Mouse (Mus musculus) MEL (cell line): ENCODE measurements at regions not wholly inside any gene's neighbourhood (a gene's known extent, or its start where the extent isn't known, plus 50 kb on each side); places are given as distances from the start of the nearest gene placed in this dataset.

Source experiments
- DNase-seq: peaks from one replicate; pipeline ENCODE4 v3.0.0; 2011; ENCODE audit warnings: low read depth, low spot score
- H3K27ac ChIP-seq: 2 replicates; pipeline ENCODE4 v1.5.1; 2012; ENCODE audit warnings: low read depth, mild to moderate bottlenecking, control low read depth, low read length, moderate library complexity; ENCODE audit not compliant: control insufficient read depth
- H3K27me3 ChIP-seq, 2 experiments: fragments of 150-350 bp in 1 of 2; sonication (generic) in 1 of 2; 2 replicates each; pipeline ENCODE4 v1.6.1; 2012; ENCODE audit warnings: low read length in 2 of 2, mild to moderate bottlenecking in 2 of 2, improper control_type of control experiment in 1 of 2, moderate library complexity in 1 of 2; ENCODE audit not compliant: insufficient read depth in 2 of 2, control insufficient read depth in 1 of 2
- H3K36me3 ChIP-seq, 2 experiments: 2 replicates each; pipeline ENCODE4 v1.6.1; 2012 to 2014; ENCODE audit warnings: low read length in 2 of 2, improper control_type of control experiment in 1 of 2, inconsistent platforms in 1 of 2, mild to moderate bottlenecking in 1 of 2; ENCODE audit not compliant: insufficient read depth in 2 of 2, control insufficient read depth in 1 of 2
- H3K4me1 ChIP-seq, 2 experiments: fragments of 150-350 bp in 1 of 2; sonication (generic) in 1 of 2; 2 replicates each; pipeline ENCODE4 v1.6.1; 2012; ENCODE audit warnings: low read length in 2 of 2, improper control_type of control experiment in 1 of 2, mild to moderate bottlenecking in 1 of 2; ENCODE audit not compliant: insufficient read depth in 2 of 2, control insufficient read depth in 1 of 2
- H3K4me3 ChIP-seq, 2 experiments: fragments of 150-350 bp in 1 of 2; sonication (generic) in 1 of 2; 2 replicates each; pipeline ENCODE4 v1.5.1; 2012; ENCODE audit warnings: low read depth in 2 of 2, low read length in 2 of 2, mild to moderate bottlenecking in 2 of 2, moderate library complexity in 2 of 2, control low read depth in 1 of 2, improper control_type of control experiment in 1 of 2; ENCODE audit not compliant: control insufficient read depth in 1 of 2, insufficient read depth in 1 of 2
- H3K79me2 ChIP-seq: 2 replicates; pipeline ENCODE4 v1.6.1; 2012; ENCODE audit warnings: mild to moderate bottlenecking, low read length, moderate library complexity; ENCODE audit not compliant: control insufficient read depth, poor library complexity, insufficient read depth
- H3K9ac ChIP-seq: 2 replicates; pipeline ENCODE4 v1.6.1; 2012; ENCODE audit warnings: low read depth, mild to moderate bottlenecking, control low read depth, low read length, moderate library complexity; ENCODE audit not compliant: control insufficient read depth, poor library complexity, severe bottlenecking
- H3K9me3 ChIP-seq: fragments of 150-350 bp; sonication (generic); replicated peaks from 2 replicates; pipeline ENCODE4 v1.6.1; 2012; ENCODE audit warnings: mild to moderate bottlenecking, low read length, improper control_type of control experiment, moderate library complexity; ENCODE audit not compliant: insufficient read depth
- CHD1 ChIP-seq: IDR thresholded peaks from 2 replicates; pipeline ENCODE4 v1.6.1; 2012; ENCODE audit warnings: low read depth, mild to moderate bottlenecking, inconsistent platforms, low read length, improper control_type of control experiment
- CHD2 ChIP-seq: IDR thresholded peaks from 2 replicates; pipeline ENCODE4 v1.6.1; 2011; ENCODE audit warnings: low read length, improper control_type of control experiment
- CTCF ChIP-seq, 3 experiments: IDR thresholded peaks in 2 of 3; conservative IDR thresholded peaks in 1 of 3; 2 replicates each; pipeline ENCODE4 v1.5.1; 2011 to 2012; ENCODE audit warnings: low read length in 3 of 3, low read depth in 2 of 3, mild to moderate bottlenecking in 2 of 3, improper control_type of control experiment in 1 of 3, inconsistent platforms in 1 of 3, mixed read lengths in 1 of 3, moderate library complexity in 1 of 3; ENCODE audit not compliant: control insufficient read depth in 1 of 3, insufficient read depth in 1 of 3, poor library complexity in 1 of 3, severe bottlenecking in 1 of 3
- ELF1 ChIP-seq: IDR thresholded peaks from 2 replicates; pipeline ENCODE4 v1.6.1; 2014; ENCODE audit warnings: low read depth, mild to moderate bottlenecking, inconsistent platforms, low read length, improper control_type of control experiment, moderate library complexity
- ETS1 ChIP-seq: IDR thresholded peaks from 2 replicates; pipeline ENCODE4 v1.6.1; 2012; ENCODE audit warnings: low read depth, mild to moderate bottlenecking, inconsistent platforms, low read length, improper control_type of control experiment, moderate library complexity
- KAT2A ChIP-seq: conservative IDR thresholded peaks from 2 replicates; pipeline ENCODE4 v1.6.1; 2012; ENCODE audit warnings: low read depth, low read length, improper control_type of control experiment, inconsistent platforms
- MAFK ChIP-seq: IDR thresholded peaks from 2 replicates; pipeline ENCODE4 v1.6.1; 2011; ENCODE audit warnings: low read depth, mild to moderate bottlenecking, low read length, improper control_type of control experiment, borderline replicate concordance
- MEF2A ChIP-seq: IDR thresholded peaks from 2 replicates; pipeline ENCODE4 v1.6.1; 2014; ENCODE audit warnings: low read depth, mild to moderate bottlenecking, inconsistent platforms, low read length, improper control_type of control experiment; ENCODE audit not compliant: poor library complexity, insufficient replicate concordance, severe bottlenecking; ENCODE audit errors: extremely low read depth
- NELFE ChIP-seq: IDR thresholded peaks from 2 replicates; pipeline ENCODE4 v1.6.1; 2011; ENCODE audit warnings: low read depth, low read length, improper control_type of control experiment
- NRF1 ChIP-seq: IDR thresholded peaks from 2 replicates; pipeline ENCODE4 v1.6.1; 2014; ENCODE audit warnings: low read depth, mild to moderate bottlenecking, inconsistent platforms, low read length, improper control_type of control experiment, moderate library complexity; ENCODE audit not compliant: poor library complexity, insufficient read depth, severe bottlenecking
- POLR2A ChIP-seq, 2 experiments: IDR thresholded peaks; 2 replicates each; pipeline ENCODE4 v1.6.1; 2011 to 2012; ENCODE audit warnings: low read length in 2 of 2, mild to moderate bottlenecking in 2 of 2, control low read depth in 1 of 2, improper control_type of control experiment in 1 of 2, low read depth in 1 of 2, moderate library complexity in 1 of 2; ENCODE audit not compliant: control insufficient read depth in 1 of 2, insufficient read depth in 1 of 2, poor library complexity in 1 of 2
- POLR2AphosphoS2 ChIP-seq: IDR thresholded peaks from 2 replicates; pipeline ENCODE4 v1.6.1; 2011; ENCODE audit warnings: low read length, improper control_type of control experiment
- POLR2AphosphoS5 ChIP-seq: IDR thresholded peaks from 2 replicates; pipeline ENCODE4 v1.6.1; 2012; ENCODE audit warnings: low read depth, borderline replicate concordance, mild to moderate bottlenecking, inconsistent platforms, low read length, moderate library complexity, mixed read lengths
- RAD21 ChIP-seq: IDR thresholded peaks from 2 replicates; pipeline ENCODE4 v1.6.1; 2011; ENCODE audit warnings: mild to moderate bottlenecking, low read depth, low read length, improper control_type of control experiment
- RCOR1 ChIP-seq: IDR thresholded peaks from 2 replicates; pipeline ENCODE4 v1.6.1; 2012; ENCODE audit warnings: low read depth, mild to moderate bottlenecking, inconsistent platforms, low read length, improper control_type of control experiment
- SMC3 ChIP-seq: IDR thresholded peaks from 2 replicates; pipeline ENCODE4 v1.6.1; 2011; ENCODE audit warnings: low read depth, low read length, improper control_type of control experiment
- TAL1 ChIP-seq: IDR thresholded peaks from 2 replicates; pipeline ENCODE4 v1.6.1; 2012; ENCODE audit warnings: mild to moderate bottlenecking, inconsistent platforms, low read length, moderate library complexity, mixed read lengths
- TCF12 ChIP-seq: IDR thresholded peaks from 2 replicates; pipeline ENCODE4 v1.6.1; 2014; ENCODE audit warnings: low read depth, mild to moderate bottlenecking, inconsistent platforms, low read length, improper control_type of control experiment, moderate library complexity
- UBTF ChIP-seq: IDR thresholded peaks from 2 replicates; pipeline ENCODE4 v1.6.1; 2012; ENCODE audit warnings: low read depth, mild to moderate bottlenecking, inconsistent platforms, low read length, improper control_type of control experiment, moderate library complexity, borderline replicate concordance; ENCODE audit not compliant: insufficient read depth
- USF1 ChIP-seq: IDR thresholded peaks from 2 replicates; pipeline ENCODE4 v1.6.1; 2014; ENCODE audit warnings: low read depth, mild to moderate bottlenecking, inconsistent platforms, low read length, improper control_type of control experiment, moderate library complexity
- USF2 ChIP-seq, 2 experiments: IDR thresholded peaks; 2 replicates each; pipeline ENCODE4 v1.6.1; 2011 to 2012; ENCODE audit warnings: improper control_type of control experiment in 2 of 2, low read length in 2 of 2, borderline replicate concordance in 1 of 2, inconsistent platforms in 1 of 2, low read depth in 1 of 2, mild to moderate bottlenecking in 1 of 2; ENCODE audit not compliant: insufficient read depth in 1 of 2
- ZC3H11A ChIP-seq: IDR thresholded peaks from 2 replicates; pipeline ENCODE4 v1.6.1; 2012; ENCODE audit warnings: low read depth, mild to moderate bottlenecking, inconsistent platforms, low read length, improper control_type of control experiment
- ZKSCAN1 ChIP-seq: IDR thresholded peaks from 2 replicates; pipeline ENCODE4 v1.6.1; 2012; ENCODE audit warnings: low read depth, mild to moderate bottlenecking, inconsistent platforms, low read length, improper control_type of control experiment, moderate library complexity
- ZNF384 ChIP-seq: IDR thresholded peaks from 2 replicates; pipeline ENCODE4 v1.6.1; 2012; ENCODE audit warnings: low read depth, mild to moderate bottlenecking, inconsistent platforms, low read length, improper control_type of control experiment

DNA sequence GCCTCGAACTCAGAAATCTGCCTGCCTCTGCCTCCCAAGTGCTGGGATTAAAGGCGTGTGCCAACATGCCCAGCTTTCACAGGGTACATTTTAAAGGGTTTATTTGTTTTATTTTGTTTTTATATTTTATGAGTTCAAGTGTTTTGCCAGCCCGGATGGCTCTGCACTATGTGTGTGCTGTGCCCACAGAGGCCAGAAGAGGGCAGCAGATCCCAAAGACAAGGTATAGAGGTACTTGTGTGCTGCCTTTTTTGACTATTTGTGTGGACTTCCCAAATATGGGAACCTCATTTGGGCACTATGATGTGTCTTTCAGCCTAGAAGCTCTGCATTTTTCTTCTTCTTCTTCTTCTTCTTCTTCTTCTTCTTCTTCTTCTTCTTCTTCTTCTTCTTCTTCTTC, 176.4 kb upstream of the Azi2 start:
- no peak overlapping the region for H3K4me3 ChIP-seq
- no peak overlapping the region for H3K9ac ChIP-seq
- H3K4me1 ChIP-seq = no peaks in the 10 kb centered on the region
- TF ChIP-seq CTCF (IDR thresholded peaks at IDR 0.05 in 2 of 3, conservative IDR thresholded peaks at IDR 0.05 in 1 of 3; ENCODE audit: control insufficient read depth in 1 of 3, insufficient read depth in 1 of 3, low read depth in 2 of 3, low read length in 3 of 3, poor library complexity in 1 of 3, severe bottlenecking in 1 of 3) (peak; percentile 26 to 48 (median 47)), CHD1 (no peak), MAFK (no peak), SMC3 (peak; percentile 51), ZC3H11A (peak; percentile 39; the same call in 1 of the 2 replicates), RAD21 (peak; percentile 44)
- no peaks in the 10 kb centered on the region for H3K9me3 ChIP-seq
- H3K36me3 ChIP-seq = no peaks in the 10 kb centered on the region
- no peaks in the 10 kb centered on the region for H3K79me2 ChIP-seq
- peak; percentile 45 for DNase-seq
- H3K27me3 ChIP-seq = no peaks in the 10 kb centered on the region
- H3K27ac ChIP-seq = no peak overlapping the region

- no peak overlapping the region for H3K27ac ChIP-seq
- no peaks in the 10 kb centered on the region for H3K36me3 ChIP-seq
- TF ChIP-seq ZNF384 (no peak), POLR2AphosphoS2 (no peak), KAT2A (no peak), USF1 (no peak), CTCF (IDR thresholded peaks at IDR 0.05 in 2 of 3, conservative IDR thresholded peaks at IDR 0.05 in 1 of 3; ENCODE audit: control insufficient read depth in 1 of 3, insufficient read depth in 1 of 3, low read depth in 2 of 3, low read length in 3 of 3, poor library complexity in 1 of 3, severe bottlenecking in 1 of 3) (no peak), USF2 (IDR thresholded peaks at IDR 0.05; ENCODE audit: borderline replicate concordance in 1 of 2, insufficient read depth in 1 of 2, low read depth in 1 of 2, low read length in 2 of 2) (no peak), POLR2AphosphoS5 (no peak), RCOR1 (no peak), ZKSCAN1 (no peak), ELF1 (no peak), CHD2 (no peak), NRF1 (no peak), CHD1 (no peak), ETS1 (no peak), UBTF (no peak), MEF2A (no peak), TAL1 (no peak), NELFE (no peak), TCF12 (no peak), POLR2A (IDR thresholded peaks at IDR 0.05; ENCODE audit: control insufficient read depth in 1 of 2, insufficient read depth in 1 of 2, low read depth in 1 of 2, low read length in 2 of 2, poor library complexity in 1 of 2) (no peak)
- no peak for DNase-seq
- H3K9me3 ChIP-seq = no peaks in the 10 kb centered on the region
- H3K4me1 ChIP-seq = no peaks in the 10 kb centered on the region
- no peak overlapping the region for H3K4me3 ChIP-seq
- no peaks in the 10 kb centered on the region for H3K27me3 ChIP-seq
- H3K9ac ChIP-seq = no peak overlapping the region
- H3K79me2 ChIP-seq = no peaks in the 10 kb centered on the region
Observed at GRCm38 (mm10) chr9:117863318-117863717, 177.0 kb upstream of the Azi2 start.
